In the genomic region with DNA sequence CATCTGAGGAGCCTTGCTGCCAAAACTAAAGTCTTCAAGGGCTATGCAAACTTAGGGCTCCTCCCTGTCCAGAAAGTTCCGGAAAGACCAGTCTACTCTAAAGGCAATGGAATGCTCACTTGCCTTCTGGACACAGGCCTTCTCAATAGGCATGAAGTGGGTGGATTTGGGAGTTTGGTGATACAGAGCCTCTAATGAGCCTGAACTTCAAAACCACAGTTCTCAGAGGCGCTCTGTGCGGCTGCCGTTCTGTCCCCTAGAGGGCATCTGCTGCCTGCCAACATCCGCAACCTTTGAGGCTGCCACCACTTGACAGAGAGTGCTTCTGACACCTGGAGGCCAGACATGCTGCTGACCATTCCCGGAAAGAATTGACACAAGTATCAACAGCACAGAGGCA, we compare ENCODE assay signal across 9 mouse cellular contexts. TPM values are rescaled to one million over a fixed set of nuclear protein-coding genes. Genes with fewer than 3 reads are reported as not detected.
DNase-seq lines count a peak whose midpoint lies in the region; ATAC-seq and TF ChIP-seq lines count a peak whose summit lies in the region.
"Had no signal": no experiment of that assay in that cellular context is flagged by ENCODE, and none has a peak within 500 bp of the region (broad histone marks: within the 10 kb centered on the region; RNA-seq: fewer than 3 reads in every experiment).

No protein-coding gene starts in this region.

- H3K36me3 ChIP-seq in liver, embryonic 14.5 days (replicated peaks; ENCODE audit: control insufficient read depth, insufficient read depth, low read depth): no peaks in the 10 kb centered on the region
- no peaks in the 10 kb centered on the region for H3K36me3 ChIP-seq in liver, embryonic 11.5 days (ENCODE audit: control insufficient read depth, insufficient read depth, low read length)
- no peaks in the 10 kb centered on the region for H3K36me3 ChIP-seq in limb, embryonic 11.5 days (ENCODE audit: control insufficient read depth, insufficient read depth, low read length)
- no peaks in the 10 kb centered on the region for H3K36me3 ChIP-seq in stomach, postnatal 0 days (ENCODE audit: control insufficient read depth, insufficient read depth, low read length)

- H3K9ac ChIP-seq in liver, embryonic 14.5 days (replicated peaks): no peak overlapping the region
- H3K9ac ChIP-seq in liver, embryonic 11.5 days (ENCODE audit: low read depth, low read length): no peak overlapping the region
- H3K9ac ChIP-seq in limb, embryonic 11.5 days (ENCODE audit: low read length): no peak overlapping the region
- H3K9ac ChIP-seq in stomach, postnatal 0 days (ENCODE audit: low read length): no peak overlapping the region

- TF ChIP-seq CTCF in liver, embryonic 14.5 days (IDR thresholded peaks at IDR 0.05; ENCODE audit: low read depth): peak; percentile 65
- TF ChIP-seq CTCF in stomach, postnatal 0 days (IDR thresholded peaks at IDR 0.05; ENCODE audit: low read depth): peak; percentile 71

- no peak for ATAC-seq in liver, embryonic 14.5 days (ENCODE audit: insufficient read depth)
- no peak for ATAC-seq in liver, embryonic 11.5 days (replicated peaks; ENCODE audit: low FRiP score)
- no peak for ATAC-seq in limb, embryonic 11.5 days (ENCODE audit: insufficient number of reproducible peaks, low FRiP score, low TSS enrichment, low read depth)
- peak; percentile 34; the same call in 1 of the 2 replicates for ATAC-seq in stomach, postnatal 0 days (ENCODE audit: low FRiP score, low TSS enrichment)

- no peaks in the 10 kb centered on the region for H3K4me1 ChIP-seq in liver, embryonic 14.5 days (replicated peaks; ENCODE audit: control insufficient read depth in 2 of 2, insufficient read depth in 2 of 2, low read length in 1 of 2)
- H3K4me1 ChIP-seq in liver, embryonic 11.5 days (replicated peaks; ENCODE audit: control insufficient read depth, insufficient read depth, low read length): no peaks in the 10 kb centered on the region
- H3K4me1 ChIP-seq in limb, embryonic 11.5 days (ENCODE audit: control insufficient read depth, insufficient read depth, low read length): peaks cover 2% of the 10 kb centered on the region; the same call in 1 of the 2 replicates
- H3K4me1 ChIP-seq in stomach, postnatal 0 days (replicated peaks; ENCODE audit: control insufficient read depth, insufficient read depth): no peaks in the 10 kb centered on the region

- DNase-seq in liver, embryonic 14.5 days (ENCODE audit: low read depth in 3 of 3, low spot score in 3 of 3): no peak
- no peak for DNase-seq in liver, embryonic 11.5 days (ENCODE audit: low spot score)
- DNase-seq in c-Kit-positive CD71-negative TER-119-negative erythroid progenitor cells, embryonic 14.5 days (ENCODE audit: low read depth): peak; percentile 13
- DNase-seq in limb, embryonic 11.5 days (ENCODE audit: low spot score): peak; percentile 51
- DNase-seq in stomach, postnatal 0 days (ENCODE audit: low spot score): peak; percentile 53
- DNase-seq in layer of hippocampus, postnatal 36 days: no peak
- DNase-seq in gastrocnemius, postnatal 14 days: no peak
- no peak for DNase-seq in cerebellum, adult 9-10 months
- DNase-seq: cerebellum, adult 18-20 months had no signal

- H3K9me3 ChIP-seq in liver, embryonic 14.5 days (ENCODE audit: control insufficient read depth, low read length): no peaks in the 10 kb centered on the region
- H3K9me3 ChIP-seq in liver, embryonic 11.5 days (ENCODE audit: control insufficient read depth, low read length): 0 out of 2 replicates have a peak, but pooled peaks cover 2% of the 10 kb centered on the region
- no peaks in the 10 kb centered on the region for H3K9me3 ChIP-seq in limb, embryonic 11.5 days (ENCODE audit: control insufficient read depth, low read length)
- H3K9me3 ChIP-seq in stomach, postnatal 0 days (ENCODE audit: control insufficient read depth, low read length): no peaks in the 10 kb centered on the region

- 33% methylated on average over 6 of the region's 6 CpGs for WGBS in liver, embryonic 14.5 days (ENCODE audit: insufficient replicate concordance)
- 31% methylated on average over 6 of the region's 6 CpGs for WGBS in liver, embryonic 11.5 days
- 24% methylated on average over 6 of the region's 6 CpGs for WGBS in limb, embryonic 11.5 days
- 37% methylated on average over 6 of the region's 6 CpGs for WGBS in stomach, postnatal 0 days

- intact Hi-C loops in gastrocnemius, postnatal 14 days (cut with DNase I; ENCODE audit: low total_unique reads): no loop called here

- TF ChIP-seq EP300 in liver, embryonic 14.5 days (IDR thresholded peaks at IDR 0.05; ENCODE audit: low read depth): no peak
- TF ChIP-seq EP300 in stomach, postnatal 0 days (optimal IDR thresholded peaks at IDR 0.05): no peak

- no peak overlapping the region for H3K27ac ChIP-seq in liver, embryonic 14.5 days
- H3K27ac ChIP-seq in liver, embryonic 11.5 days (ENCODE audit: low read depth, low read length): no peak overlapping the region
- H3K27ac ChIP-seq in limb, embryonic 11.5 days (replicated peaks; ENCODE audit: low read depth, low read length): no peak overlapping the region
- H3K27ac ChIP-seq in stomach, postnatal 0 days (replicated peaks): no peak overlapping the region

- H3K4me2 ChIP-seq in liver, embryonic 14.5 days (ENCODE audit: low read depth): no peak overlapping the region
- H3K4me2 ChIP-seq in liver, embryonic 11.5 days: no peak overlapping the region
- H3K4me2 ChIP-seq in limb, embryonic 11.5 days (ENCODE audit: low read depth, severe bottlenecking): no peak overlapping the region
- H3K4me2 ChIP-seq in stomach, postnatal 0 days (replicated peaks; ENCODE audit: low read depth): no peak overlapping the region

- no peak overlapping the region for H3K4me3 ChIP-seq in liver, embryonic 14.5 days (ENCODE audit: insufficient read depth in 1 of 2, low read depth in 2 of 2, low read length in 2 of 2)
- no peak overlapping the region for H3K4me3 ChIP-seq in liver, embryonic 11.5 days (ENCODE audit: low read depth, low read length)
- no peak overlapping the region for H3K4me3 ChIP-seq in limb, embryonic 11.5 days (ENCODE audit: low read depth, low read length)
- H3K4me3 ChIP-seq in stomach, postnatal 0 days (ENCODE audit: low read depth, low read length): no peak overlapping the region

- no peaks in the 10 kb centered on the region for H3K27me3 ChIP-seq in liver, embryonic 14.5 days (ENCODE audit: control insufficient read depth, insufficient read depth, low read length)
- H3K27me3 ChIP-seq in liver, embryonic 11.5 days (replicated peaks; ENCODE audit: control insufficient read depth, insufficient read depth, low read length): no peaks in the 10 kb centered on the region; the same call in 1 of the 2 replicates
- no peaks in the 10 kb centered on the region for H3K27me3 ChIP-seq in limb, embryonic 11.5 days (ENCODE audit: control insufficient read depth, insufficient read depth, low read length)
- H3K27me3 ChIP-seq in stomach, postnatal 0 days (ENCODE audit: control insufficient read depth, insufficient read depth, low read length): no peaks in the 10 kb centered on the region

RNA-seq across cellular contexts. Expression of a gene that starts 40.5 kb away (rescaled TPM):
- 0.06 and 0.10 TPM in 2 replicates for polyA plus RNA-seq in liver, embryonic 14.5 days (2012; rRNA removed)
- 0.05 and 0.06 TPM in 2 replicates for polyA plus RNA-seq in liver, embryonic 14.5 days (2014; fragmentation: Nextera tagmentation; extraction: Ambion mirVana)
- 0.09 and 0.14 TPM in 2 replicates for polyA plus RNA-seq in liver, embryonic 11.5 days (2014; fragmentation: Nextera tagmentation; extraction: Ambion mirVana)
- polyA plus RNA-seq in limb, embryonic 11.5 days (2014; fragmentation: Nextera tagmentation; extraction: Ambion mirVana): 0.21 TPM in 2 replicates
- 0.33 and 0.41 TPM in 2 replicates for polyA plus RNA-seq in stomach, postnatal 0 days (2015; fragmentation: Nextera tagmentation; extraction: Ambion mirVana)
- total RNA-seq in layer of hippocampus, postnatal 36 days (2021): under 1 TPM; 0.07 to 0.08 TPM
- 100 to 1,000 TPM; 506 to 571 TPM for total RNA-seq in gastrocnemius, postnatal 14 days (2021)

RNA-seq across cellular contexts. Expression of a gene that starts 47.6 kb away (rescaled TPM):
- 6.7 and 9.5 TPM in 2 replicates for polyA plus RNA-seq in liver, embryonic 14.5 days (2012; rRNA removed)
- 11.9 and 13.2 TPM in 2 replicates for polyA plus RNA-seq in liver, embryonic 14.5 days (2014; fragmentation: Nextera tagmentation; extraction: Ambion mirVana)
- polyA plus RNA-seq in liver, embryonic 11.5 days (2014; fragmentation: Nextera tagmentation; extraction: Ambion mirVana): 23.9 and 26.4 TPM in 2 replicates
- polyA plus RNA-seq in limb, embryonic 11.5 days (2014; fragmentation: Nextera tagmentation; extraction: Ambion mirVana): 24.5 and 26.6 TPM in 2 replicates
- 17.9 and 20.8 TPM in 2 replicates for polyA plus RNA-seq in stomach, postnatal 0 days (2015; fragmentation: Nextera tagmentation; extraction: Ambion mirVana)
- 1 to 10 TPM; 1.3 to 1.9 TPM for total RNA-seq in layer of hippocampus, postnatal 36 days (2021)
- 1 to 10 TPM; 6.2 to 7.7 TPM for total RNA-seq in gastrocnemius, postnatal 14 days (2021)

Comparison
In these comparisons a context has a peak if more than half of its experiments do, and no peak if none do; other contexts are left out.
1. DNase-seq: peak in c-Kit-positive CD71-negative TER-119-negative erythroid progenitor cells, embryonic 14.5 days (single experiment), limb, embryonic 11.5 days (single experiment) and stomach, postnatal 0 days (single experiment); none in liver, embryonic 14.5 days (0 of 3), liver, embryonic 11.5 days (single experiment), layer of hippocampus, postnatal 36 days (0 of 2), gastrocnemius, postnatal 14 days (single experiment) and cerebellum, adult 9-10 months (single experiment).